Mouse (Mus musculus) v-Abl transformed pro-B cells (cell line): Measurements from ENCODE around the gene Hist1h2bh.

Experiments
- in situ Hi-C, 2 experiments: fragments of 400-800 bp; cut with MboI; formaldehyde crosslinking; loops; one replicate each; pipeline ENCODE4 v1.15.1; 2025; ENCODE audit not compliant: unreplicated experiment in 2 of 2

The Hist1h2bh gene

DNA sequence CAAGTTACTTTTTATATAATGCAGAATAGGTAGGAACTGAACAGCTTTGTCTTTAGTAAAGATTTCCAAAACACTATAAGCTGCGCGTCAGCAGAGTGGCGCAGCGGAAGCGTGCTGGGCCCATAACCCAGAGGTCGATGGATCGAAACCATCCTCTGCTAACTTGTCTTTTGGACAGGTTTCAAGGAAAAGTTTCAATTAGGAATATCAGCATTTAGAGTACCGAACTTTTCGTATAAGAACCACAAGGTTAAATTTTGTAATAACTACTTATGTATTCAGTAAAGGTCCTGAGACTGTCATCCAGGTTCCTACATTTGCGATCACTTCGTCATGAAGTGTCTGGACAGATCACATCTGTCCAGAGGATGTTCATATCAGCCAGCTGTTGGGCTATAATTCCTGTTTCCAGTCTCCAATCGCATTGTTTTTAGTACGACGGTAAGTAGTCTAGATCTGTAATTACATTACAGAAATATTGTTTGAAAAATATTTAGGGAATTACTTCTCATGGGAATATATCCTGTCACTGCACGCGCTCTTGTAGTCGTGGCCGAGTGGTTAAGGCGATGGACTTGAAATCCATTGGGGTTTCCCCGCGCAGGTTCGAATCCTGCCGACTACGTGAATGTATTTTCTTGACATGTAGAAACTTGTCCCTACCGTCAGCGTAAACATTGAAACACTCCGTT is 25.4 kb downstream of the Hist1h2bh start:
- in situ Hi-C loops, result loop anchor here (5.0 to 10.0 kb wide), 7 partner anchors 70 to 1805 kb away; no protein-coding TSS in a partner anchor

DNA sequence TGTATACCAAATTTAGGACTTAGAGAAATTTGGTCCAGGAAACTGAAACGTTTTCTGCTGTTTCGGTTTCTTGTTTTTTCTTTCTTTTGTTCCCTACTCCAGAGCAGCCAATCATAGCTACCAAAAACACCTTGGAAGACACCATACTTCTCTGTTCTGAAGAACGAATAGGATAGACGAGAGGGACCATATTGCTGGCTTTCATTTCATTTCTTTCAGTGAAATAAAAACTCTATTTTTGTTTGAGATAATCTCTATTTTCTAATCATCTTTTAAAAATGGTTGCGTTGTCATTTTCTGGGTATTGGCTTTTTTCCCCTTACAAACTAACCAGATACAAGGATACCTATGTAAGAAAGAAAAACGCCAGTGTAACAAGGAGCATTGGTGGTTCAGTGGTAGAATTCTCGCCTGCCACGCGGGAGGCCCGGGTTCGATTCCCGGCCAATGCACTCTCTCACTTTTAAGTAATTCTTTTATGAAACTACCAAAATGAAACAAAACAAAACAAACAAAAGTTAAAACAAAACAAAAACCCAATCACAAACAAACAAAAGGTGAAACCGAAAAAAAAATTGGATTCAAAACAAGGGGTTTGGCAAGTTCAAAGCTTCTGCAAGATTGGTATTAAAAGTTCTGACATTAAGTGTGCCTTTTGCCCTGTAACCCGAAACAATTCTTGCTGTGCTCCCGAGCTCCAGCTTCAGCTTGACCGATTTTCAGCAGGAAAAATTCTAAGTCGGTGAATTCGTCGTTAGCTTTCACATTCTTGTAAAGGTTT is 26.2 kb downstream of the Hist1h2bh start:
- in situ Hi-C loops, result loop anchor here (5.0 to 10.0 kb wide), 7 partner anchors 70 to 1805 kb away; no protein-coding TSS in a partner anchor

DNA sequence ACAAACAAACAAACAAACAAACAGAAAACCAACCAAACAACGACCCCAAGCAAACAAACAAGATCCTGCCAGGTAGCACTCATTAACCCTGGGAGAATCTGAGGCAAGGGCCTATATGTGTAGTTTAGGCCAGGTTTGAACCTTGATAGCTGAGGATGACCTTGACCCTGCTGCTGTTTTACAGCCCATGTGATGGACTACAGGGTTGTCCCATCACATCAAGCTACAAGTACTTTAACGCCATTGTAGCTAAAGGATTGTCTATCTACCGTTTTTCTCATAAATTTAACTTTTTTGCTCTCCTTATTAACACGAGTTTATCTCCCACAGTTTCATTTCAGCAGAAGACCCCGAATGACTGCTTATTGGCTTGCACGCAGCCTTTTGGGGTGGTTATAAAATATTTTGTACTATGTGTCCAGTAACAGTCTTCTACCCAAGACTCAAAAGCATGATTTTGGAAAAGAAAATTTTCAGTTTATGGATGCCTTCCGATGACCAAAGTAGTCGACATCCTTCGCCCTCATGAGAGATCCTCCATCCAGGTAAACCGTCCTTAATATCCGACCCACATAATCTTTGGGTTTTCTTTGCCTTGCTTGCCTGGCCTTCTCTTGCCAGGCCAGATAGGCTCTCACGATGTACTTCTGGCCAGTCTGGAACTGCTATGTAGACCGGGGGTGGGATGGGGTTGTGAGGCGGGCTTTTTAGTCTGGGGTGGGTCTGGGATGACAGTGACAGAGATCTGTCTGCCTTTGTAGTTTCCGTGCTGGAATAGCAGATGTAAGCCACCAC is 27.2 kb downstream of the Hist1h2bh start:
- in situ Hi-C loops, result loop anchor here (5.0 to 10.0 kb wide), 7 partner anchors 69 to 1804 kb away; no protein-coding TSS in a partner anchor

DNA sequence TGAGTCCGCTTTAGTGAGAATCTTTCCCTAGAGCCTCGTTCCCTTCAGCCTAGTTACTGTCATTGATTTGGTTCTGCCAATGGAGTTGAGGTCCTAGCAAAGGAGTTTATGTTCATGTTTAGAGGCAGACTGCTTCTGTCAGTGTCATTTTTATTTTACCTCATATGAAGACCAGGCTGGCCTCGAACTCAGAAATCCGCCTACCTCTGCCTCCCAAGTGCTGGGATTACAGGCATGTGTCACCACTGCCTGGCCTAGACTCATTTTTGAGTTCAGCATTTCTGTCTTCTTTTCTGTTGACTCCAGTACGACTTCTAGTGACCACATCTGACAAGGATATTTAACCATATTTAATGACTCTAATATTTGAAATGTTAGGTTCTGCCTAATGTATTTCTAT is 27.9 kb downstream of the Hist1h2bh start:
- in situ Hi-C loops, result loop anchor here (5.0 to 10.0 kb wide), 7 partner anchors 68 to 1803 kb away; no protein-coding TSS in a partner anchor

DNA sequence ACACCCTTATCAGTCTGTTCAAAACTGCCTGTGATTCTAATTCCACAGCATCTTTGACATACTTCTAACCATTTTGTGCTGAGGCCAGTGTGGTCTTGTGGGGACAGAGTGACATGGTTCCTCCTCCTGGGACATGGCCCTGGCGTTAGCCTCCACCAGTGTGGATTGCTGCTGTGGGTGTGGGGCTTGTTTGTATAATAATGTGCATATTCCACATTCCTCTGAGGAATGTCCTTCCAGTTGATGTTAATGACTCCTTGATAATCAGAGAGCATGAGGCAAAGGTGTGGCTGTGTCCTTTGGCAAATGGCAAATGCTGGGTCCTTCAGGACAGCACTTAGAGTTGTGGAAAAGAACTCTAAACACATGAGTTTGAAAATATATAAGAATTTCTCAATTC is 29.7 kb downstream of the Hist1h2bh start:
- in situ Hi-C loops, result loop anchor here (10.0 kb wide), 2 partner anchors 1489 to 1659 kb away; no protein-coding TSS in a partner anchor

DNA sequence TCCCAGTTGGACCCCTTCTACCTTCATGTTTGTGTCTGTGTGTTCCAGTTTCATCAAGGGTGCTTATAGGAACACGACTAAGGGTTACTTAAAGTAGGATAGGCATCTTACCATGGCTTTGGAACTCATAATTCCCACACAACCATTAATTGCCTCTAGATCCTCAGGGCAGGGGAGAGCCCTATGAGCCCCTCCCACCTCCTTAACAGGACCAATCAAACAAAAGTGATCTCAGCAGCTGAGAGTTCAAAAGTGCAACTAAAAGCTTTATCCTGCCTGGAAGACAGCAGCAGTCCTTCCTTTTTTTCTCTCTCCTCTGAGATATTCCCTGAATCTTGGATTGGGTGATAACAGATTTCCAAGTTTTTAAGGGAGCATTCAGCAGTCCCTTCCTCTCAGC is 33.1 kb downstream of the Hist1h2bh start:
- in situ Hi-C loops, result loop anchor here (10.0 kb wide), 2 partner anchors 1485 to 1655 kb away; no protein-coding TSS in a partner anchor

DNA sequence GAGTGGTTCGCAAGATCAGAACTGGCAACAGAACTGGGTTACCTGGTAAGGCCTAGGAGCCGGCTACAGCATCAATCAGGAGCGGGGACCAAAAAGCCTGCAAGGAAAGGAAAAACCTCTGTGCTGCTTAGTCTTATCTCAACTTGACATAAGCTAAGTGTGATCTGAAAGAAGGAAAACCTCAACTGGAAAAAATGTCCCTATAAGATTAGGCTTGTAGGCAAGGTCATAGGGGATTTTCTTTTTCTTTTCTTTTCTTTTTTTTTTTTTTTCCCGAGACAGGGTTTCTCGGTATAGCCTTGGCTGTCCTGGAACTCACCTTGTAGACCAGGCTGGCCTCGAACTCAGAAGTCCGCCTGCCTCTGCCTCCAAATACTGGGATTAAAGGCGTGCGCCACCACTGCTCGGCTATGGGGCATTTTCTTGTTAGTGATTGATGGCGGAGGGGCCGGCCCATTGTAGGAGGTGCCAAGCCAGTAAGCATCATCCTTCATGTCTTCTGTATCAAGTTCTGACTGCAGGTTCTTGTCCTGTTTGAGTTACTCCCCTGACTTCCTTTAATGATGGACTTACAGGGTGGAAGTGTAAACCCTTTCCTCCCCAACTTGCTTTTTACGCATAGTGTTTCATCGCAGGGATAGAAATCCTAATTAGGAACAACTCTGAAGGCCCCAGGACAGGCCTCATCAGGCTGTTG is 36.2 kb downstream of the Hist1h2bh start:
- in situ Hi-C loops, result no loop called here

DNA sequence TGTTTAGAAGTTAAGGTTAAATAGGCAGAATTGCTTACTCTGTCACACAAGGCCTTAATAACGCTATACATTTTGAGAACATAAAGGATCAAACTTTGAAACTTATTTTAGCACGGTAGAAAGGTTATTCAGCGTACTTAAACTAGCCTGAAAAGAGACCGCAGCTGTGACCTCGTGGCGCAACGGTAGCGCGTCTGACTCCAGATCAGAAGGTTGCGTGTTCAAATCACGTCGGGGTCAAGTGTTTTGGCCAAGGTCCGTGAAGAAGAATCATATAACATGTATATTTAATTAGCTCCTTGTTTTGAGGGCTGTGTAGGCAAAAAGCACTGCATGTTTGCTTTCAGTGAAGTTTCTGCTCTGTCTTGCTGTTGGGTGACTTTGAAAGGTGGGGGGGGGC is 36.8 kb downstream of the Hist1h2bh start:
- in situ Hi-C loops, result no loop called here

DNA sequence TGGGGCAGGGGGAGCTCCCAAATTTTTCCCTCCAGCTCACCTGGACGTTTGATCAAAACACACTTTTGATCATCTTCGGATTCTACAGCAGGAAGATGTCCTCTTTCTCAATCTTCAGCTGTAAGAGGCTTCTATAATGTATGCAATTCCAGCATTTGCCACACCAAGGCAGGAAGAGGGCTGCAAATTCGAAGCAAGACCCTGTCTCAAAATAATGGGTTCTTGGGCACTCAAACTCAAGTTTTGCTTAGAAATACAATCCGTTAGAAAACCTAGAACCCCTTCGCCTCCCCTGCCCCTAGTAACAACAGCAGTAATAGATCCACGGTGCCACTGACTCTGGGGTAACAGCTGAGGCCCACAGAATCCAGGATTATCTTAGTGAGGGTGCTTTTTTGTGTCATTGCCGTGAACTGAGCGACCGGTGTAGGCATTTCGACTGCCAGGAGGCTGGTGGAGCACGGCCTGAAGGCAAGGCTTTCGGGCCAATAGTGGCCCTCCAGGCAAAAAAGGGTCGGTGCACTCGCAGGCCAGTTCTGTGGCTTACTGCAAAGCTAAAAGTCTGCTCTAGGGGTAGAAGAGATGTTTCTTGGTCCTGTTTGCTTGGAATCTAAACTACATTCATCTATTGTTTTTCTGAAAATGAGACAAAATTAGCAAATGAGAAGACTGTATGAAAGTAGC is 37.4 kb downstream of the Hist1h2bh start:
- in situ Hi-C loops, result no loop called here

DNA sequence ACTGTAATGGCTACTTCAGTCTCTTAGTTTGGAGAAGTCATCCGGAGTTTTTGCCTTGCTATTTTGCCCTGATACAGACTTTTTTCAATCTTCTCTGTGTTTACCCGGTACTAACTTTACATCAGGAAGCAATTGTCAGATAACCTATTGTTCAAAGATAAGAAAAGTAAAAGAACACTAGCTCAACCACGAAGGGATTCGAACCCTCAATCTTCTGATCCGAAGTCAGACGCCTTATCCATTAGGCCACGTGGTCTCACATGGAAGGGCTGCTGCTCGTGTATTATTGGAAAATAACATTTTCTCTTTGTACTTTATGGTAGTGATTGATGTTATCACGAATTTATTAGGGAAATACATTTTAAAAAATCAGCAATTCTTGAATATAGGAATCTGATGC is 39.4 kb downstream of the Hist1h2bh start:
- in situ Hi-C loops, result no loop called here

DNA sequence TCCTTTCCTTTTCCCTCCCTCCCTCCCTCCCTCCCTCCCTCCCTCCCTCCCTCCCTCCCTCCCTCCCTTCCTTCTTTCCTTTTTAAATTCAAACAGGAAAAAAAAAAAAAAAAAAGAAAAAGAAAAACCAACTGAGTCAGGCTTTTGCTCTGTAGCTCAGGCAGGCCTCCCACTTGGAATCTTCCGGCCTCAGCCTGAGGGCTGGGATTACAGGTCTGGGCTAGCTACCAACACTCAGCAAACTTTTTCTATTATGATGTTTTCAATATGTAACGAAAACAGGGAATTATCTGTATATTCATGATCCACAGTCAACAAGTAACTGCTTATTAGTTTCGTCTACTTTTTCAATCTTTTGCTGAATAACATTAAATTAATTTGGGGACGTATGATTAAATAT is 40.3 kb downstream of the Hist1h2bh start:
- in situ Hi-C loops, result no loop called here

DNA sequence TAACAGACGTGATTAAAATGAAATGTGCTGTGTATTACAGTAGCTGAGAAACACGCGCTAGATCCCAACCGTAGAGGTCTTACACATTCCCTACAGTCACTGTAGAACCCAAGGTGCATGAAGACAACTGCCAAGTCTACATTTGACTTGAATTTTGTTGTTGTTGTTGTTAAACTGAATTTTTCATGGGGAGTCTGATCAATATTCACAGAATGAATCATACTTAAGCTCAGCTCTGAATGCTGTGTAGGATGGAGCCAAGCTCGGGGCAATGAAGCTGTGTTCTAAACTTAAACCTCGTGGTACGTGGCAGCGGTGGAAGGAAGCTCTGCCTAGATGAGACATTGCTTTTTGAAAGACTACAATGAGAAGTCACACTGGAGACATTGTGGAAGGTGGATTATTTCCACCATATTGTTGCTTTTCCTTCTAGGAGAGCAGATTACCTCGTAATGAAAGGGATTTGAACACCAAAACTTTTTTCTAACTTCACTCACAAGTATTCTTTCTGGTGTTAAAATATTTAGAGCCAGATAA is 41.1 kb downstream of the Hist1h2bh start:
- in situ Hi-C loops, result no loop called here

DNA sequence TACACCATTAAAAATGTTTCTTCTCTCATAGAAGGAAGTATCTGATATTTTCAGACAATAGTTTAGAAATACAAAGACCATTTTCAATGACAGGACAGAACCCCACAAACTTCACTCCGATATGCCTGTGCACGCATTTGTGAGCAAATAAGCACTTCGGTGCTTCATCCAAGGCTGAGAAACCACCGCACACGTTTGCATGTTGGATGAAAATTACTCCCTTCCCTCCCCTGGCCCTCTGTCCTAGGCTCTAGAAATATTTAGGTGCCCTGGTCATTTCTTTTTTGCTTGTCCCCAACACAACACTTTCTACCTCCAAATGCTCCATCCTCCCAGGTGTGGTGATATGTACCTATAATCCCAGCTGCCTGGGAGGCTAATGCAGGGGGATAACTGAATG is 41.7 kb downstream of the Hist1h2bh start:
- in situ Hi-C loops, result no loop called here

DNA sequence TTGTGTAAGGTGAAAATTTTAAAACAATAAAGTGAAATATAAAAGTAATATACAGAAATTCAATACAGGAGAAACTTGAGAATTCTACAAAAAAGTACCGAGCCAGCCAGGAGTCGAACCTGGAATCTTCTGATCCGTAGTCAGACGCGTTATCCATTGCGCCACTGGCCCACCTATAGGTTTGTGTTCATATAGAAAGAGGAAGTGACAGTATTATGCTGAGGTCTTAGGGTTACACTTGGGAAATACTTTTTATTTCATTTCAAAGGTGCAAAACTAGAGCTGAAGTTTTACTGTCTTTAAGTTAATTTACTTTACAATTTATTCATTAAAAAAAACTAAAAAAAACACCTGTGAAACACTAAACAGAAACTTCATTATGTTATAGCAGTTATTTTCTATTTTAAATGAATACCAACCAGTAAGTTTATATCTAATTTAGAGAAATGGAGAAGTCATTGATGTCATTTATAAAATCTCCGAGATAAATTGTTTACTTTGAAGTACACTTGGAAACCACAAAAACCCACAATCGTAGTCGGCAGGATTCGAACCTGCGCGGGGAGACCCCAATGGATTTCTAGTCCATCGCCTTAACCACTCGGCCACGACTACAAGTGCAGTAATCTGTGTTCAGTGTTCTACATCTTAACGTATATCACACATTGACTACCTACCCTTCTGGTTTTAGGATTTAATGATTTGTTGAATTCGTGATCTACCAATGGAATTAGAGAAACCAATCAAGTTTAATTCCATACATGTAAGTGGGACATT is 42.6 kb downstream of the Hist1h2bh start:
- in situ Hi-C loops, result no loop called here

DNA sequence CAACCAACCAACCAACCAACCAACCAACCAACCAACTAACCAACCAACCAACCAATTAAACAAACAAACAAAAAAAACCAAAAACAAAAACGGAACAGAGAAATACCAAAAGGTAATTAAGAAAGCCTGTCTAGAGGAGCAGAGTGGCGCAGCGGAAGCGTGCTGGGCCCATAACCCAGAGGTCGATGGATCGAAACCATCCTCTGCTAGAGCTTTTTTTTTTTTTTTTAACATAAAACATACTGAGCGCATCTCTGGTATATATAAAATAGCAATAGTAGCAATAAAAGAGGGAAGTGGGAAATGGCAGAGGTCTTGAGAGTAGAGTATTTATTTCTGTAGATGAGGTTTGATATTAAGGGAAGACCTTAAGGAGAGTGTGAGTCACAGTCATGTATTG is 43.2 kb downstream of the Hist1h2bh start:
- in situ Hi-C loops, result no loop called here

DNA sequence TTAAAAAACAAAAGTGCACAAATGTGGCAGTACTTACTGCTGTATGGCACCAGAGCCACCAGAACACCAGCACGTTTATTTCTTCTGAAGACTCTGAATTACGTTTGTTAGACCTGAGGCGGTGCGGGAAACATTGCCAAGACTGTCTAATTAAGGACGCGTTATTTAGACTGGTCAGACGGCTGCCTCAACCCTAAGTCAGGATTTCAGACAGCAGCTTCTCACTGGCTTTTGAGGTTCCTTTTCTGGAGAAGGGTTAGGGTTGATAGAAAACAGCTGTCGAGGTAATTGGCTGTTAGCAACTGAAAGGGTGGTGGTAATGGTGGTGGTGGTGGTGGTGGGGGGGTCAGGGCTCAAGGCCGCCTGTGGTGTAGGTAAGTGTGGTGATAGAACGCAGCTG is 44.5 kb downstream of the Hist1h2bh start:
- in situ Hi-C loops, result no loop called here

DNA sequence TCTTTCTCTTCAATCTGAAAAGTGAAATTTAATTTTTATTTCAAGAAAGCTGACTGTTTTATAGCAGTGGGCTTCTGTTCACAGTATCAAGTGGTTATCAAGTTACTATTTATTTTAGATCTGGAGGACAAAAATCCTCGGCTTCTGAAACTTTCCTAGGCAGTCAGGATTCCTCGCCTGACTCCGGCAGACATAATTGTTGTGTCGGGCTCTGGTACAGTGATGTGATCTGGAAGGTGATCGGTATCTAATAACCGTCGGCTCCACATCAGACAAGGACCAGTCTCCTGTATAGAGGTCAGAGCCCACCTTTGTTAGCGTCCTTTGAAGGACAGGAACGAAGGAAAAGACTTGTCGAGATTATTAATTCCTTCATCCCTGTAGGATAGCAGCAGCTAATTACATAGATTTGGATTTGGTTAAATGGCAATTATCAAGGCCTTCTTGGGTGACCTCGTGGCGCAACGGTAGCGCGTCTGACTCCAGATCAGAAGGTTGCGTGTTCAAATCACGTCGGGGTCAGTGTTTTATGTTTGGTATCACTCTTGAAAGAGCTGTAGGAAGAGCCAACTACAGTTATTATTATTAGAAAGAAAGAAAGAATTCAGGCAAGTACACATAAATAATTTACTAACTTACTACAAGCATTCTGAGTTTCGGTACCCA is 45.4 kb downstream of the Hist1h2bh start:
- in situ Hi-C loops, result no loop called here

DNA sequence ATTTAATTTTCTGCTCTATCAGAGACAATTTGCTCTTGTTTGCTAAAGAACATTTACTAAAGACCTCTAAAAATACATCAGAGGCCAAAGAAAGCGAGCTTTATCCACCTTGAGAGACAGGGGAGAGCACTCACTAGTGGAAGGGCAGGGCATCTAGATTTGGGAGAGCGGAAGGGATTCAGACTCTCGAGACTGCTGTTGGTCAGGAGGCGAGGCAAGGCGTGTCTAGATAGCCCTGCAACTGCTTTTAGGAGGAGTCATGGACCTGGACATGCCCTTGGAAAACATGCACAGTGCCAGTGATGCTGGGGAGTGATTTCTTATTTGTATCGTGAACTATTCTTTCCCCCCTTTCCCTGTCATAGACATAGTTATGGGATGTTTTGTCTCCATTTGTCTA is 47.7 kb downstream of the Hist1h2bh start:
- in situ Hi-C loops, result no loop called here
